Mouse (Mus musculus) cerebellum, adult 2 months (tissue): ENCODE measurements around the gene Tspan14. TPM values are rescaled to one million over a fixed set of nuclear protein-coding genes. Genes with fewer than 3 reads are reported as not detected.

ENCODE experiments used
- DNase-seq, 2 experiments: peaks; one replicate each; pipeline ENCODE4 v3.0.0; 2021
- H3K27ac ChIP-seq: fragments of 200-500 bp; 2 replicates; pipeline ENCODE4 v1.5.1; 2012; ENCODE audit warnings: low read length, control low read depth, inconsistent platforms; ENCODE audit not compliant: insufficient read depth
- H3K27me3 ChIP-seq: fragments of 200-500 bp; 2 replicates; pipeline ENCODE4 v1.6.1; 2012; ENCODE audit warnings: inconsistent platforms, mild to moderate bottlenecking, low read length, moderate library complexity; ENCODE audit not compliant: control insufficient read depth, insufficient read depth
- H3K4me1 ChIP-seq: fragments of 200-500 bp; 2 replicates; pipeline ENCODE4 v1.6.1; 2011; ENCODE audit warnings: low read length; ENCODE audit not compliant: control insufficient read depth, insufficient read depth
- H3K4me3 ChIP-seq: fragments of 200-500 bp; replicated peaks from 2 replicates; pipeline ENCODE3; 2011; ENCODE audit warnings: mild to moderate bottlenecking, low read depth, low read length, control low read depth; ENCODE audit not compliant: insufficient read depth
- CTCF ChIP-seq: fragments of 200-500 bp; IDR thresholded peaks from 2 replicates; pipeline ENCODE4 v1.5.1; 2011; ENCODE audit warnings: low read depth, mild to moderate bottlenecking, control low read depth, low read length, moderate library complexity, borderline replicate concordance; ENCODE audit not compliant: insufficient read depth
- POLR2A ChIP-seq: fragments of 200-500 bp; IDR thresholded peaks from 2 replicates; pipeline ENCODE4 v1.6.1; 2011; ENCODE audit warnings: low read length, control low read depth, borderline replicate concordance; ENCODE audit not compliant: insufficient read depth
- WGBS: fragments of 180-500 bp; shearing (Covaris S2); methylation state at CpG from one replicate; pipeline ENCODE4 v1.1.7; 2018; 5-methylcytosine and 5-hydroxymethylcytosine counted together
- polyA plus RNA-seq: library from polyadenylated mRNA; depleted of rRNA; stranded (reverse); fragments of >200 nt; gene quantifications from 2 replicates; pipeline ENCODE4 v1.2.3, GENCODE M21; 2012

Gene Tspan14
- polyA plus RNA-seq, 1 experiment = 39.6 TPM

DNA sequence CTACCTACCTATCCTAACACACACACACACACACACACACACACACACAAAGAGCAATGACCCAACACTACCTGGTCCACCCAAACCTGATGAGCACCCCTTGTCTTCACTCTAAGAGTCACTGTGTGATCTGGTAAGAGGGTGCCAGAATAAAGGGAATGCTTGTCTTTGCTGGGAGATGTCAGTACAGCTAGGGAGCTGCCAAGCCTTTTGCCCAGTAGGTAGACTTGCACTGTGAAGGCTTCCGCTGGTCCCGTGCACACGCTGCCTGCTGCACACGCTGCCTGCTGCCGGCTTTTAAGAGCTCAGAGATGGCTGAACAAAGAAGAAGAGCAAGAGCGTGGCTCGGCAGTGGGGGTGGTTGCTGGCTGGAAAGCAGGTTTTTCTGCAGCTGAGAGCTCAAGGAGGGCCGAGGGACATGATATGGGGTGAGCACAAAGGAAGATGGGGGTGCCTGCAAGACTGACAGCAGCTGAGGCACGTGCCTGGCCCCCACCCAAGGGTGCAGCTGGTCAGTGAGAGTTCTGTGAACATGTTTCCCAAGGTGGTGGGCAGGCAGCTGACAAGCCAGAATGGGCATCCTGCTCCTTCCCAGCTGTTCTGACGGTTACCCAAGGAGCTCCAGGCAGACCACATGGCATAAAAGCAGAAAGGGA lies 10.9 kb downstream of the Tspan14 start:
- H3K4me3 ChIP-seq = no peak overlapping the region
- no peaks in the 10 kb centered on the region for H3K27me3 ChIP-seq
- H3K4me1 ChIP-seq = peaks cover 24% of the 10 kb centered on the region
- H3K27ac ChIP-seq = peak overlapping the region; percentile 36; the same call in 1 of the 2 replicates
- DNase-seq = peak; percentile 36 to 42
- TF ChIP-seq CTCF (no peak), POLR2A (no peak)
- 28% methylated on average over 10 of the region's 10 CpGs for WGBS

DNA sequence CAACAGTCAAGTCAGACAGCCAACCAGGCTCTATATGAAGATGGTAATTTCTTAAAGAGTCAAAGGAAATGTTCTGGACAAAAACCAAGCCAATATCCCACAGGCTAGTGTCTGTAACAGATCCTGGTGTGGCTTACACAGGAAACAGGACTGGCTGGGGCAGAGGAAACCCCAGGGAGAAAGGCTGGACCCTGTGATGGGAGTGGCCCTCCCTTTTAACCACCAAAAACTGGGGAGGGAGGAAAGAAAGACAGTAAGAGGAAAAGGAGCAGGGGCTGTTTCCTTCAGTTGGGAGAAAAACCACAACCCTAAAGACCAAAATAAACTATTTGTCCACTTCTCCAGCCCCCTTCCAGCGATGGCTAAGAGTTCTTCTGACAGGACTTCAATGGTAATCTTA lies 11.5 kb downstream of the Tspan14 start:
- WGBS = 96% methylated on average over 1 of the region's 1 CpGs
- peaks cover 26% of the 10 kb centered on the region for H3K4me1 ChIP-seq
- DNase-seq = no peak
- no peak overlapping the region for H3K4me3 ChIP-seq
- H3K27me3 ChIP-seq = no peaks in the 10 kb centered on the region
- TF ChIP-seq CTCF (no peak), POLR2A (no peak)
- no peak overlapping the region for H3K27ac ChIP-seq

DNA sequence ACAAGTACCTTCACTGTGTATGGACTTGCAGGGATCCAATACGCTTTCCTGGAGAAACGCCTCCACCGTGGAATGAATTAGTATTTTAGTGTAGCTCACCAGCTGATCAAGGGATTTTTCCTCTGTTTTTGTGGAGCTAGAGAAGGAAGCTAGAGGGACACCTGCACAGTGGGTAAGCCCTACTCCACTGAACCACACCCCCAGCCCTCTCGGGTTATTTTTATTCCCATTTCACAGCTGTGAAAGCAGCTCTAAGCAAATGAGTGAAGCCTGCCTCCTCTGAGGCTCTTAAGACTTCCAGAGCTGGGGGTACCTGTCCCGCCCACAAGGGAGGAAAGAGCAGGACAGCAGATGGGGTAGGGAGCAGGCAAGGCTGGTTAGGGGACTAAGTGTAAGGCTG lies 13.2 kb downstream of the Tspan14 start:
- Histone ChIP-seq H3K27me3 (no peaks in the 10 kb centered on the region), H3K4me1 (peaks cover 35% of the 10 kb centered on the region), H3K4me3 (no peak overlapping the region), H3K27ac (no peak overlapping the region)
- TF ChIP-seq POLR2A (no peak), CTCF (no peak)
- WGBS = 84% methylated on average over 5 of the region's 5 CpGs
- DNase-seq = no peak

DNA sequence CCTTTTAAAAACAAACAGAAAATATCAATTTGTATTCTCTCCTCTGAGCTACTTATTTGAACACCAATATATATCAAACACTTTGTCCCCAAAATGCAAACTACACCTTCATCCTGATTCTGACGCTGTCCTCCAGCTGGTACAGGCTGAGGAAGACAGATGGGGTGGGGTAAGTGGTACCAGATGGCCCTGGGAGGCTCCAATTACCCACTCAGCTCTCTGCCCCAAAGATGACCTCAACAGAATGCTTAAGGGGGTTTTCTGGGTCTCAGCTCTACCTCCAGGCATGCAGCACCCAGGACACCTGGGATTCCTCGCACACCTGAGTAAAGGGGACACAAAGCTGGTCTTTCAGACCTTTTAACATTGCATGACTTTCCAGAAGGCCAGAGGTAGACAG lies 13.9 kb downstream of the Tspan14 start:
- DNase-seq = peak in 1 of 2 experiments; percentile 38
- WGBS = 53% methylated on average over 2 of the region's 2 CpGs
- TF ChIP-seq POLR2A = no peak
- TF ChIP-seq CTCF = no peak
- H3K27ac ChIP-seq = no peak overlapping the region
- H3K27me3 ChIP-seq = no peaks in the 10 kb centered on the region
- peaks cover 35% of the 10 kb centered on the region for H3K4me1 ChIP-seq
- no peak overlapping the region for H3K4me3 ChIP-seq

DNA sequence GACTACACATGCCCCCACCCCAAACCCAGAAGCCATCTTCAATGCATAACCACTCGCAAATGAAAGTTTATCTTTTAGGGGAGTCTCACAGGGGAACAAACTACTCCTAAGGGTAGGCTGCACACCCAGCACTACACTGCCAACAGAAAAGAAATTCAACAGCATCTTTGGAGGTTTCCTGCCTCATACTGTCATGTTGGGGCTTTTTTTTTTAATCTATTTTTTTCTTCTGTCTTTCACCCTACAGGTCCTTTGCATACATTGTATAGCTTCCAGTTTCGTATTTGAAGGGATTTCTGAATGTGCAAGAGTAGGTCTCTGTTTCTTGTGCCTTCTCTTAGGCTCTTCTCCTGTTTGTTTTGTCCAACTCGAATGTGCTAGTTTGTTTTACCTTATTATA lies 14.3 kb downstream of the Tspan14 start:
- H3K27me3 ChIP-seq = no peaks in the 10 kb centered on the region
- 94% methylated on average over 3 of the region's 3 CpGs for WGBS
- DNase-seq = no peak
- H3K27ac ChIP-seq = no peak overlapping the region
- H3K4me1 ChIP-seq = peaks cover 35% of the 10 kb centered on the region
- no peak overlapping the region for H3K4me3 ChIP-seq
- TF ChIP-seq POLR2A (no peak), CTCF (no peak)

DNA sequence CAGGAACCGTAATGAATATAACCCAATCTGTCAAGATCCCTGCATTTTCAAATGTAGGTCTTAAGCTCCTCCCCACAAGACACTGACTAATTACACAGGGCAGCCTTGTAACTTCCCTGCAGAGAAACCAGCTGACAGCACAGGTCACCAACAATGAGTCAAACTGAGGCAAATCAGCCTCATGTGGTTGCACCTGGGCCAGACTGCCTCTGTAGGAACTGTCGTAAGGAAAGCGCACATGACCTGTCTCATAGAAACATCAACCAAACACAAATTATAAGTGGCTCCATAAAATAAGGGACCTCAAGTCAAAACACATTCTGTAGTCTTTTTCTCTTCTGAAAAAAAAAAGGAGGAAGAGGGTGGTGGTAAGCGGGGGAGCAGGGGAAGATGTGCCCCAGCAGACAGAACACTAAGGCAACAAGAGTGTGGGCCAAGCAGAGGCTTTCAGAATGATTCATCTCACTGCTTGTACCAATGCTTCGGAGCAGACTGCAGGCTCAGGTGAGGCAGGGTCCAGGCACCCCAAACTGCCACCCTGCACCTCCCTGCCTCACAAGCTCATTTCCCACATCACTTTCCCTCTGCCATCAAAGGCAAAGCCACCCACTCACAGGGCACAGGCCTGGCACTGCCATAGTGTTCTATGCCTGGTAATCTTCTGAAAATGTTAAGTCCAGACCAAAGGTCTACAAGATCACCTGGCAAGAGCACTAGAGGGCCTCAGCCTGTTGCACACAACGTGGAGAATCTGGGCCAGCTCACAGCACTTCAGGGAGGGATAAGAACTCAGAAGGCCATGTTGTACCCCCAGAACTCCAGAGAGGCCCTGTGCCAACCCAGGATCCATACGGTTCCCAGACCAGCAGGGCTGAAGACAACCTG lies 16.6 kb downstream of the Tspan14 start:
- Histone ChIP-seq H3K4me3 (no peak overlapping the region), H3K27ac (no peak overlapping the region; the same call in 1 of the 2 replicates), H3K27me3 (no peaks in the 10 kb centered on the region), H3K4me1 (peaks cover 20% of the 10 kb centered on the region; the same call in 1 of the 2 replicates)
- no peak for DNase-seq
- TF ChIP-seq CTCF = no peak
- no peak for TF ChIP-seq POLR2A
- WGBS = 70% methylated on average over 7 of the region's 7 CpGs

DNA sequence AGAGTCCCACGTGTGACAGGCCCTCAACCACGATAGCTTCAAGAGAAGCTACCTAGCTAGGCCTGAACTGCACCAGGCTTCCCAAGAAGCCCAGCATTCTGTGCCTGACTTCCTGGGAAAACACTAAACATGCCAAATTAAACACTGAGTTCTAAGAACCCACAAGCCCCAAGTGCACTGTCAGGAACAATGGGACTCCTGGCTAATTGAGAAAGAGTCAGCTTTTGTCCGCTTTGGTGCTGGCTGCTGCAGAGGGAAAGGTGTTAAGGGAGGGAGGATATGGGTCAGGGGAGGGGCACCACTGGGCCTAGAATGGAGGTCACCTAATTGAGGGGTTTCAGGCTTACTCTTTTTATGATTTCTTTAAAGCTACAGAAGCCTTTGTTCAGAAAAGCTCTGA lies 17.6 kb downstream of the Tspan14 start:
- H3K27ac ChIP-seq = no peak overlapping the region
- WGBS = 72% methylated on average over 3 of the region's 3 CpGs
- H3K27me3 ChIP-seq = no peaks in the 10 kb centered on the region
- no peak overlapping the region for H3K4me3 ChIP-seq
- peaks cover 20% of the 10 kb centered on the region; the same call in 1 of the 2 replicates for H3K4me1 ChIP-seq
- no peak for DNase-seq
- TF ChIP-seq CTCF = no peak
- TF ChIP-seq POLR2A = no peak
